Mouse (Mus musculus) testis, adult 2 months (tissue): Measurements from ENCODE around the gene Rcan2. TPM values are rescaled to one million over a fixed set of nuclear protein-coding genes. Genes with fewer than 3 reads are reported as not detected.

Source experiments
- H3K27ac ChIP-seq: fragments of 200-500 bp; 2 replicates; pipeline ENCODE4 v1.5.1; 2012; ENCODE audit warnings: low read depth, low read length; ENCODE audit not compliant: control insufficient read depth, insufficient read depth
- H3K27me3 ChIP-seq: fragments of 200-500 bp; 2 replicates; pipeline ENCODE4 v1.6.1; 2012; ENCODE audit warnings: mild to moderate bottlenecking, low read length, moderate library complexity; ENCODE audit not compliant: control insufficient read depth, insufficient read depth
- H3K36me3 ChIP-seq: fragments of 200-500 bp; 2 replicates; pipeline ENCODE4 v1.6.1; 2012; ENCODE audit warnings: mild to moderate bottlenecking, low read length; ENCODE audit not compliant: control insufficient read depth, insufficient read depth
- H3K4me1 ChIP-seq: fragments of 200-500 bp; 2 replicates; pipeline ENCODE4 v1.6.1; 2012; ENCODE audit warnings: low read length; ENCODE audit not compliant: control insufficient read depth, insufficient read depth
- H3K4me3 ChIP-seq: fragments of 200-500 bp; 2 replicates; pipeline ENCODE4 v1.5.1; 2012; ENCODE audit warnings: low read depth, mild to moderate bottlenecking, low read length, moderate library complexity, mixed read lengths; ENCODE audit not compliant: control insufficient read depth
- CTCF ChIP-seq: fragments of 200-500 bp; IDR thresholded peaks from 2 replicates; pipeline ENCODE4 v1.5.1; 2012; ENCODE audit warnings: low read depth, mild to moderate bottlenecking, inconsistent platforms, low read length, moderate library complexity; ENCODE audit not compliant: control insufficient read depth, insufficient read depth, insufficient replicate concordance
- POLR2A ChIP-seq: fragments of 200-500 bp; IDR thresholded peaks from 2 replicates; pipeline ENCODE4 v1.6.1; 2012; ENCODE audit warnings: low read depth, mild to moderate bottlenecking, inconsistent platforms, low read length, moderate library complexity; ENCODE audit not compliant: control insufficient read depth
- polyA plus RNA-seq: library from polyadenylated mRNA; depleted of rRNA; stranded (reverse); fragments of >200 nt; gene quantifications from 2 replicates; pipeline ENCODE4 v1.2.3, GENCODE M21; 2012

The Rcan2 gene
- polyA plus RNA-seq, 1 experiment = 1.3 TPM

- TF ChIP-seq POLR2A (no peak), CTCF (no peak)
- Histone ChIP-seq H3K27ac (no peak overlapping the region), H3K4me3 (no peak overlapping the region), H3K27me3 (no peaks in the 10 kb centered on the region), H3K4me1 (no peaks in the 10 kb centered on the region), H3K36me3 (no peaks in the 10 kb centered on the region)
Observed at GRCm38 (mm10) chr17:43994080-43994479, 192.9 kb downstream of the Rcan2 start.

GRCm38 (mm10) chr17:43997514-43997913 is 196.4 kb downstream of the Rcan2 start:
- no peaks in the 10 kb centered on the region for H3K27me3 ChIP-seq
- H3K4me3 ChIP-seq = no peak overlapping the region
- H3K36me3 ChIP-seq = no peaks in the 10 kb centered on the region
- H3K27ac ChIP-seq = no peak overlapping the region
- TF ChIP-seq CTCF = no peak
- no peaks in the 10 kb centered on the region for H3K4me1 ChIP-seq

- Histone ChIP-seq H3K4me1 (no peaks in the 10 kb centered on the region), H3K27ac (no peak overlapping the region), H3K4me3 (no peak overlapping the region), H3K27me3 (no peaks in the 10 kb centered on the region), H3K36me3 (no peaks in the 10 kb centered on the region)
- TF ChIP-seq CTCF = no peak
Observed at GRCm38 (mm10) chr17:43998095-43998494, 196.9 kb downstream of the Rcan2 start.

GRCm38 (mm10) chr17:44004401-44004800 is 203.2 kb downstream of the Rcan2 start:
- no peak for TF ChIP-seq POLR2A
- no peak for TF ChIP-seq CTCF
- no peak overlapping the region for H3K27ac ChIP-seq
- H3K4me1 ChIP-seq = no peaks in the 10 kb centered on the region
- no peaks in the 10 kb centered on the region for H3K27me3 ChIP-seq
- H3K36me3 ChIP-seq = no peaks in the 10 kb centered on the region
- no peak overlapping the region for H3K4me3 ChIP-seq

GRCm38 (mm10) chr17:44007411-44007810 is 206.3 kb downstream of the Rcan2 start:
- no peak for TF ChIP-seq CTCF
- no peak for TF ChIP-seq POLR2A
- H3K4me1 ChIP-seq = no peaks in the 10 kb centered on the region
- H3K27me3 ChIP-seq = no peaks in the 10 kb centered on the region
- no peaks in the 10 kb centered on the region for H3K36me3 ChIP-seq
- H3K4me3 ChIP-seq = no peak overlapping the region
- no peak overlapping the region for H3K27ac ChIP-seq

GRCm38 (mm10) chr17:44011917-44012316 is 210.8 kb downstream of the Rcan2 start:
- no peaks in the 10 kb centered on the region for H3K36me3 ChIP-seq
- no peak overlapping the region for H3K27ac ChIP-seq
- H3K4me1 ChIP-seq = no peaks in the 10 kb centered on the region
- H3K4me3 ChIP-seq = no peak overlapping the region
- TF ChIP-seq CTCF = no peak
- no peak for TF ChIP-seq POLR2A
- H3K27me3 ChIP-seq = no peaks in the 10 kb centered on the region

- TF ChIP-seq CTCF (no peak), POLR2A (no peak)
- H3K27ac ChIP-seq = no peak overlapping the region
- H3K4me3 ChIP-seq = no peak overlapping the region
Observed at GRCm38 (mm10) chr17:44013756-44014510, 212.8 kb downstream of the Rcan2 start.

More at GRCm38 (mm10) chr17:44013756-44014510, 212.8 kb downstream of the Rcan2 start:
- Histone ChIP-seq H3K36me3 (no peaks in the 10 kb centered on the region), H3K27me3 (no peaks in the 10 kb centered on the region), H3K4me1 (no peaks in the 10 kb centered on the region)
